Mouse (Mus musculus) heart, embryonic 14.5 days (tissue): ENCODE measurements around the gene Oas2. TPM values are rescaled to one million over a fixed set of nuclear protein-coding genes. Genes with fewer than 3 reads are reported as not detected.

ENCODE experiments used
- ATAC-seq: fragments of 200-750 bp; cut with Nextera tagmentation; 2 replicates; pipeline ENCODE4 v1.8.0; 2017; ENCODE audit warnings: low read depth, moderate TSS enrichment; ENCODE audit not compliant: insufficient number of reproducible peaks, insufficient read depth, low FRiP score
- H3K27ac ChIP-seq, 2 experiments: fragments of 200-500 bp in 1 of 2; fragments of 300-500 bp in 1 of 2; sonication (generic) in 1 of 2; replicated peaks in 1 of 2; 2 replicates each; pipeline ENCODE4 v1.5.1; 2012 to 2014; ENCODE audit warnings: low read depth in 2 of 2, low read length in 2 of 2, control low read depth in 1 of 2, mild to moderate bottlenecking in 1 of 2, mixed read lengths in 1 of 2; ENCODE audit not compliant: control insufficient read depth in 1 of 2, insufficient read depth in 1 of 2
- H3K27me3 ChIP-seq: fragments of 300-500 bp; sonication (generic); 2 replicates; pipeline ENCODE4 v1.6.1; 2014; ENCODE audit warnings: mild to moderate bottlenecking, low read length, control low read depth; ENCODE audit not compliant: control insufficient read depth, insufficient read depth
- H3K36me3 ChIP-seq: fragments of 300-500 bp; sonication (generic); 2 replicates; pipeline ENCODE4 v1.6.1; 2014; ENCODE audit warnings: mild to moderate bottlenecking, control low read depth, low read length, mixed read lengths; ENCODE audit not compliant: control insufficient read depth, insufficient read depth
- H3K4me1 ChIP-seq, 2 experiments: fragments of 200-500 bp in 1 of 2; fragments of 300-500 bp in 1 of 2; sonication (generic) in 1 of 2; 2 replicates each; pipeline ENCODE4 v1.6.1; 2012 to 2014; ENCODE audit warnings: low read length in 2 of 2, control low read depth in 1 of 2, mixed read lengths in 1 of 2; ENCODE audit not compliant: control insufficient read depth in 2 of 2, insufficient read depth in 2 of 2
- H3K4me2 ChIP-seq: fragments of 300-500 bp; sonication (generic); 2 replicates; pipeline ENCODE4 v1.6.1; 2014; ENCODE audit warnings: mild to moderate bottlenecking, low read length
- H3K4me3 ChIP-seq, 2 experiments: fragments of 200-500 bp in 1 of 2; fragments of 300-500 bp in 1 of 2; sonication (generic) in 1 of 2; 2 replicates each; pipeline ENCODE4 v1.5.1; 2012 to 2014; ENCODE audit warnings: low read length in 2 of 2, mild to moderate bottlenecking in 2 of 2, control low read depth in 1 of 2, low read depth in 1 of 2, moderate library complexity in 1 of 2; ENCODE audit not compliant: control insufficient read depth in 1 of 2, insufficient read depth in 1 of 2
- H3K9ac ChIP-seq: fragments of 300-500 bp; sonication (generic); 2 replicates; pipeline ENCODE4 v1.6.1; 2014; ENCODE audit warnings: mild to moderate bottlenecking, low read length
- H3K9me3 ChIP-seq: fragments of 300-500 bp; sonication (generic); 2 replicates; pipeline ENCODE4 v1.6.1; 2016; ENCODE audit warnings: low read length, control low read depth; ENCODE audit not compliant: control insufficient read depth
- WGBS: fragments of 180-500 bp; shearing (Covaris S2); extraction: QIAGEN DNeasy Blood & Tissue Kit; methylation state at CpG from one replicate; pipeline ENCODE4 v1.1.7; 2014; 5-methylcytosine and 5-hydroxymethylcytosine counted together
- polyA plus RNA-seq: library from polyadenylated mRNA; unstranded; fragments of >200 nt; fragmentation: Nextera tagmentation; extraction: Ambion mirVana; gene quantifications from 2 replicates; pipeline ENCODE4 v1.2.1, GENCODE M21; 2014

Oas2 gene
- polyA plus RNA-seq, 1 experiment from 2014 or later: 0.43 TPM

DNA sequence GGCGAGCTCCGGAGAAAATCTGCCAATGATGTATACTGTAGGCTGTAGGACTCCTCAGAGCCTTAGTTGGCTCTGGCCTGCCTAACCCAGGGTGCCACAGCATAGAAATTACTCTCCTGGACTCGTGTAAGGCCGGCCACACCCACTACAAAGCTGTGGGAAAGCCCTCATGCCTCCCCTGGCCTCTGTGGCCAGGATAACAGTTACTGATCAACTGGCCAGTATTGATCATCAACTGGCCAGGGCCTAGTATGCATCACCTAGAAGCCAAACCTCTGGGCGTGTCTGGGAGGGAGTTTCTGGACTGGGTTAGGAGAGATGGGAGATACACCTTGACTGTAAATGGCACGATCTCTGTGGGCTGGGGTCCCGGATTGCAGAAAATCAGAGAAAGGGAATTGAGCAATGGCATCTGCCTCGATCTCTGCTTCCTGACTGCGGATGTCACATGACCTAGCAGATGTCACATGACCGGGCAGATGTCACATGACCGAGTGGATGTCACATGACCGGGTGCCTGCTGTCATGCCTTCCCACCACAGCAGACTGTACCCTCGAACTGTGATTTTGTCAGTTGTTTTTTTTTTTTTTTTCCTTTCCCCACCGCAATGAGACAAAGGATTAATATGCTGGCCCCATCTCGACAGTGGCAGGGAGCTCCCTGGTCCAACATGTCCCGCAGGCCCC is 53.5 kb downstream of the Oas2 start:
- Histone ChIP-seq H3K4me1 (no peaks in the 10 kb centered on the region), H3K27me3 (peaks cover 94% of the 10 kb centered on the region), H3K9ac (no peak overlapping the region), H3K36me3 (no peaks in the 10 kb centered on the region), H3K9me3 (no peaks in the 10 kb centered on the region), H3K4me2 (no peak overlapping the region), H3K4me3 (no peak overlapping the region), H3K27ac (no peak overlapping the region)
- WGBS: 69% methylated on average over 16 of the region's 16 CpGs
- ATAC-seq: no peak

DNA sequence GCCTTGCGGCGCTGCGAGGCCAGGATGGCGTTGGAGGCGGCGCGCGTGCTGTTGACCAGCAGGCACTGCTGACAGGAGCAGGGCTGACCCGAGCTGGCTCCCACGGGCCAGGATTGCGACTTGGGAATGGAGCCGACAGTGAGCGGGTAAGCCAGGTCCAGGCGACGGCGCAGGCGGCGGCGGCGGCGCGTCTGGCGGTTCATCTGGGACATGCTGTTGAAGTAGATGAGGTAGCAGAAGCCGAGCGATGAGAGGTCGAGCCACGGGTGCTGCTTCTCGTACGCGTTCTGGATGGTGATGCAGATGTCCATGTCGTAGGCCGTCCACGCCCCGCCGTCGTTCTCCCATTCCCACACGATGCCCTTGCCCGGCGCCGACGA is 55.0 kb downstream of the Oas2 start:
- 3% methylated on average over 41 of the region's 41 CpGs for WGBS
- H3K27me3 ChIP-seq: peaks cover 91% of the 10 kb centered on the region
- H3K9ac ChIP-seq: no peak overlapping the region
- no peaks in the 10 kb centered on the region for H3K36me3 ChIP-seq
- H3K4me3 ChIP-seq: peak overlapping the region in 1 of 2 experiments; percentile 24; a peak in 2 of 4 replicates
- H3K9me3 ChIP-seq: no peaks in the 10 kb centered on the region
- no peaks in the 10 kb centered on the region for H3K4me1 ChIP-seq
- peak overlapping the region; percentile 44 for H3K4me2 ChIP-seq
- no peak overlapping the region for H3K27ac ChIP-seq
- no peak for ATAC-seq

DNA sequence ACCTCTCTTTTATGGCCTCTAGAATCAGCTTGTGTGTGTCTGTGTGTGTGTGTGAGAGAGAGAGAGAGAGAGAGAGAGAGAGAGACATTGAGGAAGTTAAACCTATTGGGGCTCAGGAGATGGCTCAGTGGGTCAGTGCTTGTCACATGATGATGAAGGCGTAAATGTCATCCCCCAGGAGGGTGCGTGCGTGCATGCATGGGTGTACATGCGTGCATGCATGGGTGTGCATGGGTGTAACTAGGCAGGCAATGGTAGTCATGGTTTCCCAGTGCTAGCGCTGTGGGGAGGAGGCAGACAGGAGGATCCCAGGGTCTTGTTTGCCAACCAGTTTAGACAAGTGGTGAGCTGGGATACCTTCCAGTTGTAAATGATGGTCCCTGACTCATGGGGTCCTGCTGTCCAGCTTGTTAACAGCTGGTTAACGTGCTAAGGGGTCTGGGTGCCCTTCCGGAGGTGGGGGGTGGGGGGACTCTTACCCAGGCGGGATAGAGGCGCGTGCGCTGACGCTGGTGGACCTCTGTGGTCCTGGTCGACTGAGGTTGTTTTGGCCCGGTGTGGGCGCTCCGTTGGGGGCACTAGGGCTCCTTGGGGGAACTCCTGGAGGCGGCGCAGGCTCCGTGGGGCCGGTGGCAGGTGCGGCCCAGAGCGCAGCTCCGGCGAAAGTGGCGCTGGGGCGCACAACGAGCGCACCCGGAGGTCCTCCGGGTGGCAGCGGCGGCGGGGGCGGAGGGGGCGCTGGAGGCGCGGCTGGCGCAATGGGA is 55.5 kb downstream of the Oas2 start:
- no peaks in the 10 kb centered on the region for H3K36me3 ChIP-seq
- no peaks in the 10 kb centered on the region for H3K4me1 ChIP-seq
- 10% methylated on average over 33 of the region's 38 CpGs for WGBS
- H3K9ac ChIP-seq: no peak overlapping the region
- no peak for ATAC-seq
- peaks cover 88% of the 10 kb centered on the region for H3K27me3 ChIP-seq
- H3K9me3 ChIP-seq: no peaks in the 10 kb centered on the region
- peak overlapping the region in 1 of 2 experiments; percentile 24; a peak in 2 of 4 replicates for H3K4me3 ChIP-seq
- H3K27ac ChIP-seq: no peak overlapping the region
- peak overlapping the region; percentile 44 for H3K4me2 ChIP-seq

DNA sequence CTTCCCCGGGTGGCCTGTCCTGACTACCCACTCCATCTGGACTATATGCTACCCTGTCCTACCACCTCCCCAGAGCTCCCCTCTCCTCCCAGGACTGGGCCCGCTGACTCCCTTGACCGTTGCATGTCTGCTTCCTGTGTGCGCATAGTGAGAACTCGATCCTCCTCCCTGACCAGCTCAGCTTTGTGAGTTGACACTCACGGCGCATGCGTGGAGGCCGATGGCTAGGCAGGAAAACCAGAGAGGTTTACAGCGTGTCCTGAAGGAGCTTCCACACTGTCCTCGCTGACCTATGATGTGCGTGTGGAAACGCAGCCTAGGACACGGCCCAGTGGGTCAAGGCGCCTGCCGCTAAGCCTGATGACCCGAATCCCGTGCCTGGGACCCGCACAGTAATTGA is 57.6 kb downstream of the Oas2 start:
- no peak overlapping the region for H3K4me2 ChIP-seq
- whole genome bisulfite sequencing: 70% methylated on average over 19 of the region's 19 CpGs
- H3K36me3 ChIP-seq: no peaks in the 10 kb centered on the region
- H3K4me3 ChIP-seq: no peak overlapping the region
- peaks cover 68% of the 10 kb centered on the region for H3K27me3 ChIP-seq
- H3K27ac ChIP-seq: no peak overlapping the region
- no peak overlapping the region for H3K9ac ChIP-seq
- no peak for ATAC-seq
- no peaks in the 10 kb centered on the region for H3K4me1 ChIP-seq
- H3K9me3 ChIP-seq: no peaks in the 10 kb centered on the region

DNA sequence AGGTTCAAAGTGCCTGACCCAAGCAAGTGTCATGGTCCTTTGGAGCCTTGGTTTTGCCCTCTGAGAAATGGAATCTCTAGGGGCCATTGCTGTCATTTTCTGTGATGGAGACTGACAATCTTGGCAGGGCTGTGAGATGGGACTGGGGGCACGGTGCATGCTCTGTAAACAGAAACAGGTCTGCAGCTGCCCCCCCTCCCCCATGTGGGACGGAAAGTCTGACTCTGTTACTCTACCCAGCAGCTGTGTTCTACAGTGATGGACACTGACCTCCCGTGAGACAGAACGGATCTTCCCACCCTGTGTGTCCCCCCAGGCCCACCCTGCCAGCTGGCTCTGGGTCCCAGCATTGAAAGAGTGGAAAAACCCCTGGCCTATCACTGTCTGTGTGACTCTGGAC is 59.2 kb downstream of the Oas2 start:
- H3K4me3 ChIP-seq: no peak overlapping the region
- no peaks in the 10 kb centered on the region for H3K36me3 ChIP-seq
- no peak for ATAC-seq
- H3K9ac ChIP-seq: no peak overlapping the region
- no peak overlapping the region for H3K27ac ChIP-seq
- no peaks in the 10 kb centered on the region for H3K4me1 ChIP-seq
- H3K9me3 ChIP-seq: no peaks in the 10 kb centered on the region
- 49% methylated on average over 4 of the region's 4 CpGs for WGBS
- H3K27me3 ChIP-seq: peaks cover 52% of the 10 kb centered on the region
- no peak overlapping the region for H3K4me2 ChIP-seq

DNA sequence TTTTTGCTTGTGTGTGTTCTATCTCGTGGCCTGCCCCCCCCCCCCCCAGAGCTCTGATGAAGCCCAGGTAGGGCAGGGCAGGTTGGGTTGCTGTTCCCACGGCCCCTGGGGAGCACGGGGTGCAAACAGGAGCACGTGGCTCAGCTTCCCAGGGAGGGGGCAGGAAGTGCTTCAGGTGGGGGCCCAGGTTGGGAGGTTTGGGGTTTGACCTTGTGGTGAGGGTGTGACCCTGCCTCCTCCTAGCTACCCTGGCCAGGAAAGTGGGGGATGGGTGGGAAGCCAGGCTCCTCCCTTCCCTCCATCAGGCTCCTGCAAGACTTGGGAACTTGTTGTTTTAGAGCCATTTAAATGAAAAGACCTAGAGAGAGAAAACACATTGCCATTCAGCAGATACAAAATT is 61.2 kb downstream of the Oas2 start:
- Histone ChIP-seq H3K27ac (no peak overlapping the region), H3K27me3 (peaks cover 48% of the 10 kb centered on the region), H3K4me3 (no peak overlapping the region), H3K9ac (no peak overlapping the region), H3K36me3 (no peaks in the 10 kb centered on the region), H3K4me2 (no peak overlapping the region), H3K9me3 (no peaks in the 10 kb centered on the region), H3K4me1 (no peaks in the 10 kb centered on the region)
- no peak for ATAC-seq
- 37% methylated on average over 4 of the region's 4 CpGs for WGBS

- H3K4me3 ChIP-seq: no peak overlapping the region
- H3K4me1 ChIP-seq: no peaks in the 10 kb centered on the region
- no peak overlapping the region for H3K4me2 ChIP-seq
- no peak for ATAC-seq
- H3K9me3 ChIP-seq: no peaks in the 10 kb centered on the region
- no peak overlapping the region for H3K27ac ChIP-seq
- peaks cover 48% of the 10 kb centered on the region for H3K27me3 ChIP-seq
- H3K9ac ChIP-seq: no peak overlapping the region
- 79% methylated on average over 5 of the region's 5 CpGs for WGBS
- no peaks in the 10 kb centered on the region for H3K36me3 ChIP-seq
Measured at GRCm38 (mm10) chr5:120687897-120688296, 61.8 kb downstream of the Oas2 start.
